Mouse (Mus musculus) lung, embryonic 14.5 days (tissue): ENCODE data around the gene Wwp2. TPM values are rescaled to one million over a fixed set of nuclear protein-coding genes. Genes with fewer than 3 reads are reported as not detected.
"Not testable (repeated sequence)": the region's sequence is repeated elsewhere in the genome, so short reads cannot be mapped to it uniquely, and the experiment has no call there.

Source experiments
- ATAC-seq: fragments of 200-750 bp; cut with Nextera tagmentation; 2 replicates; pipeline ENCODE4 v1.8.0; 2017; ENCODE audit warnings: mild to moderate bottlenecking, moderate TSS enrichment, moderate library complexity; ENCODE audit not compliant: insufficient read depth
- DNase-seq: peaks from one replicate; pipeline ENCODE4 v3.0.0-alpha.2; 2015
- H3K27ac ChIP-seq: fragments of 300-500 bp; sonication (generic); 2 replicates; pipeline ENCODE4 v1.5.1; 2014; ENCODE audit warnings: low read depth, mild to moderate bottlenecking, moderate library complexity
- H3K27me3 ChIP-seq: fragments of 300-500 bp; sonication (generic); 2 replicates; pipeline ENCODE4 v1.6.1; 2014; ENCODE audit warnings: low read length, control low read depth; ENCODE audit not compliant: insufficient read depth
- H3K36me3 ChIP-seq: fragments of 300-500 bp; sonication (generic); 2 replicates; pipeline ENCODE4 v1.6.1; 2014; ENCODE audit warnings: control low read depth; ENCODE audit not compliant: insufficient read depth
- H3K4me1 ChIP-seq: fragments of 300-500 bp; sonication (generic); 2 replicates; pipeline ENCODE4 v1.6.1; 2014; ENCODE audit warnings: antibody characterized with exemption, control low read depth; ENCODE audit not compliant: insufficient read depth
- H3K4me2 ChIP-seq: fragments of 300-500 bp; sonication (generic); 2 replicates; pipeline ENCODE4 v1.6.1; 2014; ENCODE audit warnings: mild to moderate bottlenecking
- H3K4me3 ChIP-seq: fragments of 300-500 bp; sonication (generic); 2 replicates; pipeline ENCODE4 v1.5.1; 2014; ENCODE audit warnings: low read depth, low read length
- H3K9ac ChIP-seq: fragments of 300-500 bp; sonication (generic); 2 replicates; pipeline ENCODE4 v1.6.1; 2014
- H3K9me3 ChIP-seq: fragments of 300-500 bp; sonication (generic); 2 replicates; pipeline ENCODE4 v1.6.1; 2016; ENCODE audit warnings: low read depth, low read length, control low read depth
- CTCF ChIP-seq: IDR thresholded peaks from 2 replicates; pipeline ENCODE4 v1.5.1; 2016; ENCODE audit warnings: antibody characterized with exemption, low read depth
- WGBS: fragments of 180-500 bp; shearing (Covaris S2); extraction: QIAGEN DNeasy Blood & Tissue Kit; methylation state at CpG from one replicate; pipeline ENCODE4 v1.1.7; 2014; 5-methylcytosine and 5-hydroxymethylcytosine counted together
- polyA plus RNA-seq: library from polyadenylated mRNA; unstranded; fragments of >200 nt; fragmentation: Nextera tagmentation; extraction: Ambion mirVana; gene quantifications from 2 replicates; pipeline ENCODE4 v1.2.1, GENCODE M21; 2014

Gene Wwp2
- polyA plus RNA-seq, 1 experiment from 2014 or later, result 48.2 TPM

DNA sequence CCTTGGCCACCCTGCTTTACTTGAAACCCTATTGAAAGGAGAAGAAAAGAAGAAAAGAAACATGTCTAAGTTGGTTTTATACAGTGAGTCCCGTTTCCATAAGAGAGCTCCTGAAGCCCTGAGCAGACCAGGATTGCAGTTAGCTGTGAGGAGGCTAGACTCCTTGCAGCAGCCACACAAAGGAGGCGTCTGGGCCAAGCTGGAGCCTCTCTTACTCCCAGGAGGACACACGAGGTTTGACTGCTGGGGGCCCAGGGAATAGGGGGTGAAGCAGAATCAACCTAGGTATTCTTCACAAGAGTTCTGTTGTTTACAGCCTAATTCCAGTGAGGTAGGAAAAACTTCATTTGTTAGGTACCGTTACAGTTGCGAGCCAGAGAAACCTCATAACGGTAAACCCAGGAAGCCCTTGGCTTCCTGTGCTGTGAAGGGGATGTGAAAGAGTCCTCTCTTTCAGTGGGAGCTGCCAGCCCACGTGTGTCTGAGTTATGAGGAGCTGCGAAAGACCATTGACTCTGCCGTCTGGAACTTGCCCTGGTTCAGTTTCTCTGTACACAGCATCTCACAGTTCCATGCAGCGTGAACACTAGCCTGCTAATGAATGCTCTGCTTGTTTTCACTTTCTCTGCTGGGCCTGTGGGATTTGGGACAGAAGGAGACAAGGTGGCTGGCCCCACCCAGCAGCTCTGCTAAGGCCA, 36.4 kb downstream of the Wwp2 start:
- no peak for TF ChIP-seq CTCF
- WGBS, result 49% methylated on average over 10 of the region's 10 CpGs
- no peak overlapping the region; the same call in 1 of the 2 replicates for H3K27ac ChIP-seq

DNA sequence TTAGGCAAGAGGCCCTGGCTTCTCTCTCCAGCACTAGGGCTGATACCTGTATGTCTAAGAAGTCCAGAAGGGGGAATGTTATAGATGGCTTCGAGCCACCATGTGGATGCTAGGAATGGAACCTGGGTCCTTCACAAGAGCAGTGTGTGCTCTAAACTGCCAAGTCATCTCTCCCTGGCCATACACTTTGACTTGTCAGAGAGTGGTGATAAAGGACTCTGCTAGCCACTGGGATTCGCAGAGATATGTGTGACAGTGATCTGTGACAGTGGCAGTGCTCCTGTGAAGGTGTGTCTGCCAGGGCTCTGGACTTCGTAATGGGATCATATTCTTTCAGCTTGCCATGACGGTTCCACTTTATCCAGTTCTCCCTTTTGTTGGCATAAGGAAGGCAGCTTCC, 37.2 kb downstream of the Wwp2 start:
- no peak overlapping the region for H3K27ac ChIP-seq
- ATAC-seq, result no peak
- 87% methylated on average over 4 of the region's 4 CpGs for WGBS
- H3K4me1 ChIP-seq, result 0 out of 2 replicates have a peak, but pooled peaks cover 3% of the 10 kb centered on the region
- H3K27me3 ChIP-seq, result no peaks in the 10 kb centered on the region
- no peaks in the 10 kb centered on the region for H3K9me3 ChIP-seq
- H3K9ac ChIP-seq, result no peak overlapping the region
- no peak for TF ChIP-seq CTCF
- 0 out of 2 replicates have a peak, but pooled peaks cover 4% of the 10 kb centered on the region for H3K36me3 ChIP-seq
- H3K4me3 ChIP-seq, result no peak overlapping the region
- H3K4me2 ChIP-seq, result no peak overlapping the region
- no peak for DNase-seq

More for the DNA sequence above, 36.4 kb downstream of the Wwp2 start:
- peaks cover 2% of the 10 kb centered on the region; the same call in 1 of the 2 replicates for H3K36me3 ChIP-seq
- no peak overlapping the region for H3K4me3 ChIP-seq
- no peak overlapping the region for H3K4me2 ChIP-seq
- 0 out of 2 replicates have a peak, but pooled peaks cover 3% of the 10 kb centered on the region for H3K4me1 ChIP-seq
- no peaks in the 10 kb centered on the region for H3K9me3 ChIP-seq
- ATAC-seq, result no peak
- H3K9ac ChIP-seq, result peak overlapping the region; percentile 2; the same call in 1 of the 2 replicates
- no peak for DNase-seq
- no peaks in the 10 kb centered on the region for H3K27me3 ChIP-seq

DNA sequence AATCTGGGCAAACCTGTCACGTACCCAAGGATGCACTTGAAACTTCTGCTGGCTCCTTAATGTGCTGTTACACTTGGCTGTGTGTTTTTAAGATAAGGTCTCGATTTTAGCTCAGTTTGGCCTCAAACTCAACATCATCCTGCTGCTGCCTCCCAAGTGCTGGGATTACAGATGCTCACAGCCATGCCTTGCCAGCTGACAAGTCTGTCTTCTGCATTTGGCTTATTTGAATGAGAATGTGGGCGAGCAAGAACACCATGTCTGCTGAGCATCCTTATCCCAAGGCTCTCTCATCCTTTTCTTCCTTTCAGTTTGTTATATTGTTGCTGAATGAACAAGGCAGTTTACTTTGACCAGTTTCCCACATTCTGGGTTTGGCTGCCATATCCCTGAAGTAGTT, 39.4 kb downstream of the Wwp2 start:
- H3K4me3 ChIP-seq, result no peak overlapping the region
- H3K27ac ChIP-seq, result no peak overlapping the region
- 0 out of 2 replicates have a peak, but pooled peaks cover 4% of the 10 kb centered on the region for H3K36me3 ChIP-seq
- 75% methylated on average over 3 of the region's 3 CpGs for WGBS
- H3K27me3 ChIP-seq, result no peaks in the 10 kb centered on the region
- no peak for TF ChIP-seq CTCF
- ATAC-seq (no peak), DNase-seq (no peak)
- H3K9me3 ChIP-seq, result no peaks in the 10 kb centered on the region
- no peak overlapping the region for H3K4me2 ChIP-seq
- H3K4me1 ChIP-seq, result no peaks in the 10 kb centered on the region
- no peak overlapping the region for H3K9ac ChIP-seq

DNA sequence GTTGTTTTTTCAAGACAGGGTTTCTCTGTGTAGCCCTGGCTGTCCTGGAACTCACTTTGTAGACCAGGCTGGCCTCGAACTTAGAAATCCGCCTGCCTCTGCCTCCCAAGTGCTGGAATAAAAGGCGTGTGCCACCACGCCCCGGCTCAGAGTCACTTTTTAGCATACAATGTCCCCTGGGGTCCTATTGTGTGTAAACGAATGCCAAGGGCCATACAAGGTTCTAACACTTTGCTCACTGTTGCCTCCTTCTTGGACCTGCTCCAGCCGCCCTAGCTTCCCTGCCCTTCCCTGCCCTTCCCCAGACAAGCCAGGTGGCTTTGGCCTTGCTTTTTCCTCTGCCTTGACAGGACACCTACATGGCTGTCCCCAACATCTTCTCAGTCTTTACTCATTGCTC, 40.6 kb downstream of the Wwp2 start:
- not testable (repeated sequence) for H3K36me3 ChIP-seq, H3K4me3 ChIP-seq, H3K4me2 ChIP-seq, H3K9me3 ChIP-seq, H3K9ac ChIP-seq, DNase-seq, H3K27me3 ChIP-seq, H3K4me1 ChIP-seq, ATAC-seq, H3K27ac ChIP-seq
- WGBS, result 86% methylated on average over 7 of the region's 7 CpGs

DNA sequence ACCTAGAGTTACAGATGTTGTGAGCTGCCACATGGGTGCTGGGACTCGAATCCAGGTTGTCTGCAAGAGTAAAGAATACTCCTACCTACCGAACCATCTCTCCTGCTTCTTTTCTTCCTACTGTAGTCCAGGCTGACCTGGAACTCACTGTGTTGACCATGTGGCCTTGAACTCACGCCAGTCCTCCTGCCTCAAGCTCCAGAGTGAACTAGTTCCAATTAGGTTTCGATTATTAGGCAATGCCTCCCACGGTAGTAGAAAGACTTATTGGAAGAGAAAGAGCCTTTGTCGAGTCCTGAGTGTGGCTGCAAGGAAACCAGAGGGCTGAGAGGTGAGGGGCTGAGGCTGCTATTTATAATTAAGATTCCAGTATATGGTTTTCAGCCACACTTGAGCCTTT, 42.6 kb downstream of the Wwp2 start:
- H3K4me3 ChIP-seq, result no peak overlapping the region
- H3K36me3 ChIP-seq, result peaks cover 4% of the 10 kb centered on the region; the same call in 1 of the 2 replicates
- TF ChIP-seq CTCF, result no peak
- no peak overlapping the region for H3K9ac ChIP-seq
- no peak overlapping the region for H3K27ac ChIP-seq
- H3K4me1 ChIP-seq, result no peaks in the 10 kb centered on the region
- WGBS, result 77% methylated on average over 6 of the region's 6 CpGs
- H3K9me3 ChIP-seq, result no peaks in the 10 kb centered on the region
- H3K27me3 ChIP-seq, result no peaks in the 10 kb centered on the region
- ATAC-seq (no peak), DNase-seq (no peak)
- no peak overlapping the region for H3K4me2 ChIP-seq

DNA sequence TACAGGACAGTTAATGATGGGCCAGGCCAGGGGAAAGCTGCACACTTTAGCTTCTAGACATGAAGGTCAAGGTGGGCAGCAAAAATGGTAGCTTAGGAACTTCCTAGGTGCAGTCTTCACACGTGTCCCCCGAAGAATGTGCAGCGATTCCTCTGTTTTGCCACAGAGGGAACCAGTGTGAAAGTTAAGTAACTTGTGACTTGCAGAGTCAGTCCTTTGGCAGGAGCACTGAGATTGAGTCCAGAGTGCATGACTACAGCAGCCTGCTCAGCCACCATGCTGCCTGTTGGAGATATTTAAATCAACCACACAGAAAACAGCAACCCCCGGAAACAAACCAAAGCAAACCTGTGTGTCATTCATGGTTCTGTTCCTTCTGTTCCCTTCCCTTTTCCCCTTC, 44.3 kb downstream of the Wwp2 start:
- H3K4me2 ChIP-seq, result no peak overlapping the region
- no peak for ATAC-seq
- TF ChIP-seq CTCF, result no peak
- H3K4me3 ChIP-seq, result no peak overlapping the region
- H3K27me3 ChIP-seq, result no peaks in the 10 kb centered on the region
- no peaks in the 10 kb centered on the region for H3K4me1 ChIP-seq
- no peaks in the 10 kb centered on the region for H3K9me3 ChIP-seq
- peaks cover 8% of the 10 kb centered on the region; the same call in 1 of the 2 replicates for H3K36me3 ChIP-seq
- WGBS, result 86% methylated on average over 4 of the region's 4 CpGs
- no peak overlapping the region for H3K9ac ChIP-seq
- DNase-seq, result no peak
- no peak overlapping the region for H3K27ac ChIP-seq

DNA sequence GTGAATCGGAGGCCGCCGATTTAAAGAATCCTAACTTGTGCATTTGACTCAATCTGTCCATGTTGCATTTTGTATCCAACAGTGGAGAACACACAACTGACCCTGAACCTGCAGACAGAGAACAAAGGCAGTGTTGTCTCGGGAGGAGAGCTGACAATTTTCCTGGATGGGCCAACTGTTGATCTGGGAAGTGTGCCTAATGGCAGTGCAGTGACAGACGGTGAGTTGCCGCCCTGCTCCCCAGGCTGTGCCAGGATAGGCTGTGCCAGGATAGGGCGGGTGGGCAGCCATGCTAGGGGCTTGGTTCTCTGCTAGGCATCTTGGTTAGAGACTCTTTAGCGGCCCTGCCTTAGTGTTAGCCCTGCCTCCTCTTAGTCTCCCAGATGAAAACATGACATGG, 47.1 kb downstream of the Wwp2 start:
- no peak for ATAC-seq
- WGBS, result 85% methylated on average over 8 of the region's 8 CpGs
- Histone ChIP-seq H3K9me3 (no peaks in the 10 kb centered on the region), H3K4me2 (no peak overlapping the region), H3K4me3 (no peak overlapping the region), H3K9ac (no peak overlapping the region), H3K36me3 (peaks cover 6% of the 10 kb centered on the region; the same call in 1 of the 2 replicates), H3K27me3 (no peaks in the 10 kb centered on the region), H3K27ac (no peak overlapping the region), H3K4me1 (no peaks in the 10 kb centered on the region)
- no peak for DNase-seq
- TF ChIP-seq CTCF, result no peak
